Mouse (Mus musculus) lung, embryonic 15.5 days (tissue): ENCODE measurements around the gene Trim2. TPM values are rescaled to one million over a fixed set of nuclear protein-coding genes. Genes with fewer than 3 reads are reported as not detected.

ENCODE experiments used
- ATAC-seq: fragments of 200-750 bp; cut with Nextera tagmentation; 2 replicates; pipeline ENCODE4 v1.8.0; 2017; ENCODE audit warnings: moderate number of reproducible peaks, borderline replicate concordance; ENCODE audit not compliant: low FRiP score, low TSS enrichment; ENCODE audit errors: extremely low read depth
- H3K27ac ChIP-seq: fragments of 300-500 bp; sonication (generic); 2 replicates; pipeline ENCODE4 v1.5.1; 2015; ENCODE audit warnings: moderate library complexity, mild to moderate bottlenecking, inconsistent platforms
- H3K27me3 ChIP-seq: fragments of 300-500 bp; sonication (generic); 2 replicates; pipeline ENCODE4 v1.6.1; 2015; ENCODE audit warnings: inconsistent platforms
- H3K36me3 ChIP-seq: fragments of 300-500 bp; sonication (generic); 2 replicates; pipeline ENCODE4 v1.6.1; 2015; ENCODE audit warnings: inconsistent platforms
- H3K4me1 ChIP-seq: fragments of 300-500 bp; sonication (generic); 2 replicates; pipeline ENCODE4 v1.6.1; 2015; ENCODE audit warnings: inconsistent platforms
- H3K4me2 ChIP-seq: fragments of 300-500 bp; sonication (generic); 2 replicates; pipeline ENCODE4 v1.6.1; 2015; ENCODE audit warnings: inconsistent platforms, mild to moderate bottlenecking, moderate library complexity
- H3K4me3 ChIP-seq: fragments of 300-500 bp; sonication (generic); 2 replicates; pipeline ENCODE4 v1.5.1; 2015; ENCODE audit warnings: mild to moderate bottlenecking, inconsistent platforms
- H3K9ac ChIP-seq: fragments of 300-500 bp; sonication (generic); 2 replicates; pipeline ENCODE4 v1.6.1; 2015; ENCODE audit warnings: inconsistent platforms
- H3K9me3 ChIP-seq: fragments of 300-500 bp; sonication (generic); 2 replicates; pipeline ENCODE4 v1.6.1; 2016; ENCODE audit warnings: inconsistent platforms
- WGBS: fragments of 180-500 bp; shearing (Covaris S2); methylation state at CpG from one replicate; pipeline ENCODE4 v1.1.7; 2015; 5-methylcytosine and 5-hydroxymethylcytosine counted together
- polyA plus RNA-seq: library from polyadenylated mRNA; unstranded; fragments of >200 nt; fragmentation: Nextera tagmentation; extraction: Ambion mirVana; gene quantifications from 2 replicates; pipeline ENCODE4 v1.2.1, GENCODE M21; 2015

The Trim2 gene
- polyA plus RNA-seq, 1 experiment from 2014 or later, result 31.4 TPM

- peak; percentile 84; the same call in 1 of the 2 replicates for ATAC-seq
- no peaks in the 10 kb centered on the region for H3K36me3 ChIP-seq
- peak overlapping the region; percentile 92 for H3K27ac ChIP-seq
- H3K27me3 ChIP-seq, result no peaks in the 10 kb centered on the region
- H3K4me2 ChIP-seq, result peak overlapping the region; percentile 84
- peak overlapping the region; percentile 47 for H3K4me3 ChIP-seq
- peaks cover 29% of the 10 kb centered on the region for H3K4me1 ChIP-seq
- no peaks in the 10 kb centered on the region for H3K9me3 ChIP-seq
- WGBS, result under 1% methylated on average over 18 of the region's 18 CpGs
- H3K9ac ChIP-seq, result peak overlapping the region; percentile 40
Measured at GRCm38 (mm10) chr3:84228203-84228870, 78.3 kb downstream of the Trim2 start.

GRCm38 (mm10) chr3:84227628-84228027 lies 79.0 kb downstream of the Trim2 start:
- Histone ChIP-seq H3K4me2 (peak overlapping the region; percentile 37), H3K27ac (peak overlapping the region; percentile 8; the same call in 1 of the 2 replicates), H3K4me3 (peak overlapping the region; percentile 2; the same call in 1 of the 2 replicates), H3K4me1 (peaks cover 29% of the 10 kb centered on the region), H3K9me3 (no peaks in the 10 kb centered on the region), H3K27me3 (no peaks in the 10 kb centered on the region), H3K36me3 (no peaks in the 10 kb centered on the region), H3K9ac (no peak overlapping the region)
- WGBS, result 17% methylated on average over 8 of the region's 8 CpGs
- ATAC-seq, result no peak

GRCm38 (mm10) chr3:84224982-84225381 lies 81.7 kb downstream of the Trim2 start:
- no peak overlapping the region for H3K9ac ChIP-seq
- H3K4me1 ChIP-seq, result peaks cover 28% of the 10 kb centered on the region
- H3K9me3 ChIP-seq, result no peaks in the 10 kb centered on the region
- no peak for ATAC-seq
- no peak overlapping the region for H3K4me3 ChIP-seq
- H3K27me3 ChIP-seq, result no peaks in the 10 kb centered on the region
- no peak overlapping the region for H3K4me2 ChIP-seq
- no peaks in the 10 kb centered on the region for H3K36me3 ChIP-seq
- WGBS, result 19% methylated on average over 2 of the region's 2 CpGs
- no peak overlapping the region for H3K27ac ChIP-seq

- peak overlapping the region; percentile 44; the same call in 1 of the 2 replicates for H3K9ac ChIP-seq
- peak overlapping the region; percentile 68 for H3K4me2 ChIP-seq
- no peaks in the 10 kb centered on the region for H3K27me3 ChIP-seq
- ATAC-seq, result no peak
- no peak overlapping the region for H3K27ac ChIP-seq
- no peaks in the 10 kb centered on the region for H3K9me3 ChIP-seq
- peaks cover 19% of the 10 kb centered on the region; the same call in 1 of the 2 replicates for H3K4me1 ChIP-seq
- no peaks in the 10 kb centered on the region for H3K36me3 ChIP-seq
- peak overlapping the region; percentile 42 for H3K4me3 ChIP-seq
- 0% methylated on average over 11 of the region's 11 CpGs for WGBS
Measured at GRCm38 (mm10) chr3:84220748-84221147, 85.9 kb downstream of the Trim2 start.

GRCm38 (mm10) chr3:84220326-84220725 lies 86.4 kb downstream of the Trim2 start:
- no peak overlapping the region for H3K27ac ChIP-seq
- peak overlapping the region; percentile 44; the same call in 1 of the 2 replicates for H3K9ac ChIP-seq
- H3K36me3 ChIP-seq, result no peaks in the 10 kb centered on the region
- no peaks in the 10 kb centered on the region for H3K9me3 ChIP-seq
- 1% methylated on average over 9 of the region's 9 CpGs for WGBS
- peak overlapping the region; percentile 42 for H3K4me3 ChIP-seq
- H3K4me2 ChIP-seq, result peak overlapping the region; percentile 68
- peaks cover 19% of the 10 kb centered on the region; the same call in 1 of the 2 replicates for H3K4me1 ChIP-seq
- no peak; the same call in 1 of the 2 replicates for ATAC-seq
- H3K27me3 ChIP-seq, result no peaks in the 10 kb centered on the region

GRCm38 (mm10) chr3:84219720-84220273 lies 86.9 kb downstream of the Trim2 start:
- no peak overlapping the region for H3K9ac ChIP-seq
- H3K36me3 ChIP-seq, result no peaks in the 10 kb centered on the region
- no peak for ATAC-seq
- H3K27ac ChIP-seq, result no peak overlapping the region
- H3K9me3 ChIP-seq, result no peaks in the 10 kb centered on the region
- peak overlapping the region; percentile 42 for H3K4me3 ChIP-seq
- peak overlapping the region; percentile 68 for H3K4me2 ChIP-seq
- H3K27me3 ChIP-seq, result no peaks in the 10 kb centered on the region
- H3K4me1 ChIP-seq, result peaks cover 19% of the 10 kb centered on the region; the same call in 1 of the 2 replicates
- 11% methylated on average over 9 of the region's 9 CpGs for WGBS

- Histone ChIP-seq H3K4me1 (peaks cover 19% of the 10 kb centered on the region; the same call in 1 of the 2 replicates), H3K9ac (no peak overlapping the region), H3K27me3 (no peaks in the 10 kb centered on the region), H3K27ac (no peak overlapping the region), H3K4me3 (no peak overlapping the region), H3K36me3 (no peaks in the 10 kb centered on the region), H3K4me2 (no peak overlapping the region), H3K9me3 (no peaks in the 10 kb centered on the region)
- WGBS, result 34% methylated on average over 2 of the region's 2 CpGs
- ATAC-seq, result no peak
Measured at GRCm38 (mm10) chr3:84219166-84219710, 87.4 kb downstream of the Trim2 start.

GRCm38 (mm10) chr3:84218498-84218897 lies 88.2 kb downstream of the Trim2 start:
- Histone ChIP-seq H3K36me3 (no peaks in the 10 kb centered on the region), H3K27ac (no peak overlapping the region), H3K9ac (no peak overlapping the region), H3K9me3 (no peaks in the 10 kb centered on the region), H3K4me3 (no peak overlapping the region), H3K4me2 (no peak overlapping the region), H3K27me3 (no peaks in the 10 kb centered on the region), H3K4me1 (peaks cover 19% of the 10 kb centered on the region; the same call in 1 of the 2 replicates)
- WGBS, result 57% methylated on average over 2 of the region's 2 CpGs
- no peak for ATAC-seq

GRCm38 (mm10) chr3:84217961-84218351 lies 88.7 kb downstream of the Trim2 start:
- Histone ChIP-seq H3K4me2 (no peak overlapping the region), H3K27ac (no peak overlapping the region), H3K9me3 (no peaks in the 10 kb centered on the region), H3K36me3 (no peaks in the 10 kb centered on the region), H3K4me3 (no peak overlapping the region), H3K27me3 (no peaks in the 10 kb centered on the region), H3K4me1 (peaks cover 19% of the 10 kb centered on the region; the same call in 1 of the 2 replicates), H3K9ac (no peak overlapping the region)
- 50% methylated on average over 4 of the region's 4 CpGs for WGBS
- ATAC-seq, result no peak

- WGBS, result 60% methylated on average over 12 of the region's 12 CpGs
- Histone ChIP-seq H3K9me3 (no peaks in the 10 kb centered on the region), H3K27ac (no peak overlapping the region), H3K9ac (no peak overlapping the region), H3K4me3 (no peak overlapping the region), H3K36me3 (no peaks in the 10 kb centered on the region), H3K4me1 (peaks cover 19% of the 10 kb centered on the region; the same call in 1 of the 2 replicates), H3K27me3 (no peaks in the 10 kb centered on the region), H3K4me2 (no peak overlapping the region)
- ATAC-seq, result no peak
Measured at GRCm38 (mm10) chr3:84217118-84217960, 89.3 kb downstream of the Trim2 start.

- Histone ChIP-seq H3K9me3 (no peaks in the 10 kb centered on the region), H3K27me3 (no peaks in the 10 kb centered on the region), H3K4me2 (no peak overlapping the region), H3K9ac (no peak overlapping the region), H3K4me3 (no peak overlapping the region), H3K27ac (no peak overlapping the region), H3K4me1 (peaks cover 17% of the 10 kb centered on the region; the same call in 1 of the 2 replicates), H3K36me3 (no peaks in the 10 kb centered on the region)
- ATAC-seq, result no peak
- WGBS, result 74% methylated on average over 15 of the region's 15 CpGs
Measured at GRCm38 (mm10) chr3:84215743-84216360, 90.8 kb downstream of the Trim2 start.
